Mouse (Mus musculus): Measurements from ENCODE around the gene Ube2h. TPM values are rescaled to one million over a fixed set of nuclear protein-coding genes. Genes with fewer than 3 reads are reported as not detected.
A peak's percentile ranks its signal among the peaks of the same experiment; 100 is the strongest.
"Not testable (repeated sequence)": the region's sequence is repeated elsewhere in the genome, so short reads cannot be mapped to it uniquely, and the experiment has no call there.

Gene Ube2h
- total RNA-seq, 2 experiments from 2014 or later: 86.8 to 94.7 TPM

- DNase-seq (ENCODE audit: low spot score in 2 of 2): not testable (repeated sequence)
Observed at GRCm38 (mm10) chr6:30205180-30205538, 99.2 kb downstream of the Ube2h start.

GRCm38 (mm10) chr6:30204383-30205179, 99.8 kb downstream of the Ube2h start:
- peak; percentile 14 to 21 for DNase-seq (ENCODE audit: low spot score in 2 of 2)

GRCm38 (mm10) chr6:30196143-30196542, 108.2 kb downstream of the Ube2h start:
- DNase-seq (ENCODE audit: low spot score in 2 of 2): no peak

DNA sequence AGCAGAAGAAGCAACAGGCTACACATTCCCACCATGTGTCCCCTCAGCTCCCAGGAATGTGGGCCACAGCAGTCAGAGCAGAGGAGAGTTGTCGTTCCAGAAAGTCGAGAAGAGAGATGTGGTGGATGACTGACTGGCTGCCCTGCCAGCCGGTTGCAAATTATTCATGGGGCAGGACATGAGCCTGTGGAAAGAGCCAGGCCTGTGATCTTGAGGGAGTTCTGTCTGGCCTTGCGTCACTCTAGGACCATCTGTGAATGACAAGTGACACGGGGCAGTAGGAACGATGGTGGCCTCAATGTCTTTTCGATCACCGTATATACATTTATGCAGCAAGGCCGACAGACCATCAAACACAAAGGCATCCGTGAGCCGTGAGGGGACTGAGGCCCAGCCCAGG, 108.7 kb downstream of the Ube2h start:
- DNase-seq (ENCODE audit: low spot score in 2 of 2): no peak

DNA sequence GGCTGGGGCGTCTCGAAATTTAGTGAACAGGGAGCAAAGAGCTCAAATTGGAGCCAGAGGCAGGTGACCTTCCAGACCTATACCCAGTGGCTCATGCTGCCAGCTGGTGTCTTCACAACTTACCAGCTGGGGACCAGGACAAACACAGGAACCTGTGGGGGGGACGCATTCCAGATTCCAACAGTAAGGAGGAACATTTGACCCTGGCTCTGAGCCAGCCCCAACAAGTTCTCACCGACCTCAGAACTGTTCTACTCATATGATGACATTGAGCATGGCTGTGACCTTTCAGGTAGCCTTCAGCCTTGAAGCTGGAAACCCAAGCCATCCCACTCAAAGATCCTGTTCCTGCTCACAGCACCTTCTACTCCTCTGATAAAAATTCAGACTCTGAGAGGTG, 120.7 kb downstream of the Ube2h start:
- no peak for DNase-seq (ENCODE audit: low spot score in 2 of 2)

GRCm38 (mm10) chr6:30182038-30182437, 122.3 kb downstream of the Ube2h start:
- DNase-seq (ENCODE audit: low spot score in 2 of 2): no peak

DNA sequence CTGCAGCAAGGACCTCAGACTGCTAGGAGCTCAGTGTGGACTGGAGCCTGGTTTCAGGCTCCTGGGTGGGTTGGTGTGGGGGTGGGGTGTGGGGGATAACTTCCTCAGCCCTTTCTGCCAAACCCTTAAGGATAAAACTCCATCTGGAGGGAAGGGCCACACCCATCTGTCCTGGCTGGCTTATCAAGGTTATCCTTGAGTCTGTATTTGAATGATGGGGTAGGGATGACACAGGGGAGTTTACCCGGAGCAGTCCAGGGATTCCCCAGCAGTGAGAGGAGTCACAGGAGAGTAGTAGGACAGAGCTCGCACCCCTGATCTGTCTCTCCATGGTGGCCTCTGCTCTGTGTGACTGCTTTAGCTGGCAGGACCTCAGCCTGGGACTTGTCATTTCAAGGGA, 124.0 kb downstream of the Ube2h start:
- no peak for DNase-seq (ENCODE audit: low spot score in 2 of 2)

DNA sequence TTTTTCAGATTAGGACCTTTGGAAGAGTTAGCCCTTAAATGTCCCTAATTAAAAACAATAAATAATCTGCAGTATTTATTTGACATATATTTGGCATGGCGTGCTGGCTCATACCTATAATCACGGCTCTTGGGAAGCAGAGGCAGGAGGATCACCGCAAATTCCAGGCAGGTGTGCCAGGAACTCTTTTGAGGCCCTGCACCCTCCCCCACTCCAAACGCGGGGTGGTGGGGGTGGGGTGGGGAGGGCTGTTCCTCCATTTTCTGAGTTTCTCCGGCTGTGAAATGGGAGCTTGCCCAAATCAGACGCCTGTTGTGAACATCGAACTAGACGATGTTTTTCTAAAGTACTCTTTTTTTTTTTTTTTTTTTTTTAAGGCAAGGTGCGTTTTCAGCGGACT, 125.3 kb downstream of the Ube2h start:
- DNase-seq (ENCODE audit: low spot score in 2 of 2): no peak

DNA sequence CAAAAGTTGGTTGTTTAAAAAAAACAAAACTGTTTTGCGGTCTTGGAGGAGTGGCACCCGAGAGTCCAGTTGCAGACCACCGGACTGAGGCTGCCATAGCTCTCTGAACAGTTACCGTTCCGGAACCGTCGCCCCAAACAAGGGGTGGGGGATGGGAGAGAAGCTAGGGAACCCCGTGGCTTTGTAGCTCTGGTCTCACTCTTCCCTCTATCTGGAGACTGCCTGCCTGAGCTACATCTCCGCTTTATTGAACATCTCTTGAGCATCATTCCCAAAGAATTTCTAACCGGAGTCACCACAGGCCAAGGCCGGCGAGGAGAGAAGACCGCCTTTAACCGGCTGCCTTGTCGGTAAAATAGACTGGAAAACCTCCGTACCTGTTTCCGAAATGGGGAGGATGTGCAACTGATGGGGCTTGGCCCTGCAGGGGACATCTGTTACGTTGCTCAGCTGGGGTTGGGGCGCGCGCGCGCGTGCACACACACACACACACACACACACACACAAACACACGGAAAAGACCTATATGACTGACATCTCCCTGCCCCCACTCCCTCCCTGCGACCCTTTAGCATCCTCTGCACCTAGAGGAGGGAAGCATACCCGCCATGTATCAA, 126.2 kb downstream of the Ube2h start:
- no peak for DNase-seq (ENCODE audit: low spot score in 2 of 2)

DNA sequence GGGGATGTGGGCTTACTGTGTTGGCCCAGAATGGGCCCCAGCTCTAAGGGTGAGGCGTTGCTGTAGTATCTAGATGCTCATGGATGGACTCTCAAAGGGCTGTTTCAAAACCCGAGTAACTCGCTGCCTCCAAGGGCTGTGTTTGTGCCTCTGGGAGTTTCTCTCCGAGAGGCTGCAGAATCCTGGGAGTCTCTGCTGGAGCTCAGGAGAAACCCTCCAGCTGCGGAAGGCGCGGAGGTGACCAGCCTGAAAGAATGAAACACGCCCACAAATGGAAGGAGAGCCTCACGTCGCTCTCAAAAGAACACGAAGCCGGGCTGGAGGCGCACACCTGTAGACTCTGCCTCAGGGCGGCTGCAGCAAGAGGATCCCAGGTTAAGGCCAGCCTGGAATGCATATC, 127.0 kb downstream of the Ube2h start:
- no peak for DNase-seq (ENCODE audit: low spot score in 2 of 2)

- no peak for DNase-seq (ENCODE audit: low spot score in 2 of 2)
Observed at GRCm38 (mm10) chr6:30176496-30176895, 127.8 kb downstream of the Ube2h start.

DNA sequence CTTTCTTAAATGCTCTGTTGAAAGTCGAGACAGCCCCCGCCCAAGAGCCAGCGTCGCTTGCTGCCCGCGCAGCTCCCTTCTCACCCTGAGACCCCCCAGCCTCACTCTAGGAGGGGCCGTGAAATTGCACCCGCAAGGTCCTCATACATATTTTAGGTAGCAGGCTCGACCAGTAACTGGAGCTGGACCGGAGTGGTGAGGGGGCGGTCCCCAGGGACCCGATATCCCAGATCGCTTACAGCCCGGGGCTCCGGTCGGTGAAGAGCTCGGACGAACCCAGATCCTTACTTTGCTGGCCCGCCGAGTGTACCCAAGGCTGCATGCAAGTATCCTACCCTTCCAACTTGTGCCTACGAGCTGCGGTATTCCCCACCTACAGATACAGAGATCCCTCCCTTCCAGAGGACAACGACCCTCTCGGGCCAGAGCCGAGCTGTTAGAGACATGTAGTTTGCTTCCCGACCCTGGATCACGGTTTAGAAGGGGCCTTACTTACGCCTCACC, 128.4 kb downstream of the Ube2h start:
- no peak for DNase-seq (ENCODE audit: low spot score in 2 of 2)

GRCm38 (mm10) chr6:30175225-30175917, 129.0 kb downstream of the Ube2h start:
- DNase-seq (ENCODE audit: low spot score in 2 of 2): no peak

- no peak for DNase-seq (ENCODE audit: low spot score in 2 of 2)
Observed at GRCm38 (mm10) chr6:30174461-30175224, 129.7 kb downstream of the Ube2h start.

GRCm38 (mm10) chr6:30173551-30174460, 130.5 kb downstream of the Ube2h start:
- no peak for DNase-seq (ENCODE audit: low spot score in 2 of 2)

DNA sequence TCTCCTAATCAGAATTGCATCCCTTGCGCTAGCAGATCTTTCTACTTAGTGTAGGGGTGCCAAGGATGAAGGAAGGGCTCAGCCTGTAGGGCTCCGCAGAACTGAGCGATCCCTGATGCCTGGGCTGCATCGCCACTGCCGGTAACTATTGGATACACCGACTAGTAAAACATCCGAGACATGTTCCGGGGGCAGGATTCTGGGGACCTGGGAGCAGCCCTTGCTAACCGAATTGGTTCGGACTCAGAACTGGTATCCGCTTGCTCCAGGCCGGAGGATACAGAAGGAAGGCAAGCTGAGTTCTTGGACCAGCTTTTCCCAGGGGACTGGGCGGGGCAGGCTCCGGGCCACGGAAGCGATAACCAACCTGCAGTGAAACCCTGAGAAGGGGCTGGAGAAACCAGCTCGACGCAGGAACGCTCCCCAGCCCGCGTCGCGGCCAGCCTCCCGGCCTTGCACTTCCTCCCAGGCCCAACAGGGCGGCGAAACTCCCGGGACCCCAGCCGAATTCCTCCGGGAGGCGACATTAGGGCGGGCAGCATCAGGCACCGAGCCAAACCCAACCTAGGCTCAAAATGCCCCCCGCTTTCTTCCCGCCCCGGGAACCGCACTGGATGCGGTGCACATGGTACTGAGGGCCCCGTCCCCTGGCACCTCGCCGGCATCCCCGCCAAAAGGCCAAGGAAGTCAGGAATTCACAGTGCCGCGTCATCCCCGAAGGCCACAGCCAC, 131.4 kb downstream of the Ube2h start:
- no peak for DNase-seq (ENCODE audit: low spot score in 2 of 2)

DNA sequence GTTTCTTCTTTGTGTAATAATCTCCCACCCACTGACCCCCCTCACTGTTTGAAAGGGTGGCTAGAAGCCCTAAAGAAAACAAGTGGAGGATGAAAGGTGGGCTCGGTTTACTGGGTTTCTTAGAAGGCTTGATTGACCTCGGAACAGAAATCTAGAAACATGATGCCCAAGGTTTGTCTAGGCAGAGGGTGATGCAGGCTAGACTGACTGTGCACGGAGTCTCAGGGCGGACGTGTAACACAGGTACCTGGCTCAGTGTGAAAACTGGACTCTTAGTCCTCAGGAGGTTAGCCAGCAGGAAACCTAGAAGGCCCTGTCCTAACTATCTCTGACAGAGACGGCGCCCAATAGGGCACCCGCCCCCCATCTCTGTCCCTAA, 131.9 kb downstream of the Ube2h start:
- no peak for DNase-seq (ENCODE audit: low spot score in 2 of 2)

- DNase-seq (ENCODE audit: low spot score in 2 of 2): no peak
Observed at GRCm38 (mm10) chr6:30171967-30172366, 132.4 kb downstream of the Ube2h start.

- DNase-seq (ENCODE audit: low spot score in 2 of 2): no peak
Observed at GRCm38 (mm10) chr6:30171226-30171625, 133.1 kb downstream of the Ube2h start.

GRCm38 (mm10) chr6:30169148-30169547, 135.2 kb downstream of the Ube2h start:
- DNase-seq (ENCODE audit: low spot score in 2 of 2): no peak

Measured in layer of hippocampus, postnatal 14 days (tissue).